8 mouse cellular contexts compared by ENCODE assay signal in genomic region chr2:155237276-155237675, GRCm38 (mm10). TPM values are rescaled to one million over a fixed set of nuclear protein-coding genes. Genes with fewer than 3 reads are reported as not detected.
DNase-seq lines count a peak whose midpoint lies in the region; ATAC-seq and TF ChIP-seq lines count a peak whose summit lies in the region.

No protein-coding gene starts in this region.

- ATAC-seq in heart, embryonic 11.5 days (replicated peaks; ENCODE audit: insufficient number of reproducible peaks, low FRiP score, low TSS enrichment), result no peak
- no peak for ATAC-seq in forebrain, embryonic 14.5 days
- no peak for ATAC-seq in liver, embryonic 14.5 days (ENCODE audit: insufficient read depth)

- H3K4me1 ChIP-seq in heart, embryonic 11.5 days (ENCODE audit: control insufficient read depth, insufficient read depth, low read length), result peaks cover 9% of the 10 kb centered on the region
- H3K4me1 ChIP-seq in ES-Bruce4 (ENCODE audit: control insufficient read depth, insufficient read depth, low read length), result no peaks in the 10 kb centered on the region
- peaks cover 20% of the 10 kb centered on the region for H3K4me1 ChIP-seq in forebrain, embryonic 14.5 days (ENCODE audit: control insufficient read depth, insufficient read depth, low read length)
- peaks cover 8 to 11% of the 10 kb centered on the region in 2 experiments for H3K4me1 ChIP-seq in liver, embryonic 14.5 days (replicated peaks; ENCODE audit: control insufficient read depth in 2 of 2, insufficient read depth in 2 of 2, low read length in 1 of 2)

- no peaks in the 10 kb centered on the region for H3K27me3 ChIP-seq in heart, embryonic 11.5 days (ENCODE audit: control insufficient read depth, insufficient read depth, low read length)
- no peaks in the 10 kb centered on the region for H3K27me3 ChIP-seq in ES-Bruce4 (ENCODE audit: control insufficient read depth, insufficient read depth, low read length, poor library complexity, severe bottlenecking)
- no peaks in the 10 kb centered on the region for H3K27me3 ChIP-seq in forebrain, embryonic 14.5 days (replicated peaks; ENCODE audit: control insufficient read depth, insufficient read depth, low read length)
- H3K27me3 ChIP-seq in liver, embryonic 14.5 days (ENCODE audit: control insufficient read depth, insufficient read depth, low read length), result no peaks in the 10 kb centered on the region

- intact Hi-C loops in heart, postnatal 14 days (cut with DNase I), result loop anchor here (2.0 to 5.0 kb wide), 2 partner anchors 36 to 145 kb away; partner anchors contain the start of gene Trp53inp2
- intact Hi-C loops in left cerebral cortex, postnatal 14 days (cut with DNase I), result loop anchor here (10.0 kb wide), 1 partner anchor 148 kb away; the partner anchor contains the start of gene Trp53inp2

- 23% methylated on average over 4 of the region's 4 CpGs for WGBS in heart, embryonic 11.5 days (ENCODE audit: insufficient replicate concordance)
- 16% methylated on average over 4 of the region's 4 CpGs for WGBS in forebrain, embryonic 14.5 days
- 4% methylated on average over 4 of the region's 4 CpGs for WGBS in liver, embryonic 14.5 days (ENCODE audit: insufficient replicate concordance)

- H3K9me3 ChIP-seq in heart, embryonic 11.5 days (replicated peaks; ENCODE audit: control insufficient read depth, low read length), result no peaks in the 10 kb centered on the region
- H3K9me3 ChIP-seq in ES-Bruce4 (replicated peaks; ENCODE audit: control insufficient read depth, insufficient read depth, low read length, poor library complexity, severe bottlenecking), result no peaks in the 10 kb centered on the region
- H3K9me3 ChIP-seq in forebrain, embryonic 14.5 days (replicated peaks; ENCODE audit: control insufficient read depth, low read length), result no peaks in the 10 kb centered on the region
- no peaks in the 10 kb centered on the region for H3K9me3 ChIP-seq in liver, embryonic 14.5 days (ENCODE audit: control insufficient read depth, low read length)

- no peak for TF ChIP-seq CTCF in ES-Bruce4 (IDR thresholded peaks at IDR 0.05; ENCODE audit: low read depth, low read length)
- TF ChIP-seq CTCF in liver, embryonic 14.5 days (IDR thresholded peaks at IDR 0.05; ENCODE audit: low read depth), result no peak

- peak overlapping the region; percentile 96 for H3K9ac ChIP-seq in heart, embryonic 11.5 days (ENCODE audit: low read depth, low read length)
- peak overlapping the region; percentile 74 for H3K9ac ChIP-seq in ES-Bruce4 (ENCODE audit: low read depth, poor library complexity, severe bottlenecking)
- H3K9ac ChIP-seq in forebrain, embryonic 14.5 days (ENCODE audit: low read length), result peak overlapping the region; percentile 88
- H3K9ac ChIP-seq in liver, embryonic 14.5 days (replicated peaks), result peak overlapping the region; percentile 93

- peak overlapping the region; percentile 70 for H3K4me2 ChIP-seq in heart, embryonic 11.5 days
- peak overlapping the region; percentile 67 for H3K4me2 ChIP-seq in forebrain, embryonic 14.5 days (ENCODE audit: low read length)
- H3K4me2 ChIP-seq in liver, embryonic 14.5 days (ENCODE audit: low read depth), result peak overlapping the region; percentile 80

- TF ChIP-seq POLR2A in ES-Bruce4 (IDR thresholded peaks at IDR 0.05; ENCODE audit: insufficient read depth, low read length), result no peak

- no peak for TF ChIP-seq EP300 in ES-Bruce4 (IDR thresholded peaks at IDR 0.05; ENCODE audit: insufficient read depth, low read depth, low read length)
- TF ChIP-seq EP300 in liver, embryonic 14.5 days (IDR thresholded peaks at IDR 0.05; ENCODE audit: low read depth), result no peak

- peaks cover 3% of the 10 kb centered on the region; the same call in 1 of the 2 replicates for H3K36me3 ChIP-seq in heart, embryonic 11.5 days (ENCODE audit: control insufficient read depth, insufficient read depth, low read length)
- no peaks in the 10 kb centered on the region for H3K36me3 ChIP-seq in ES-Bruce4 (ENCODE audit: control insufficient read depth, insufficient read depth, low read length, poor library complexity, severe bottlenecking)
- H3K36me3 ChIP-seq in forebrain, embryonic 14.5 days (ENCODE audit: control insufficient read depth, insufficient read depth, low read length), result peaks cover 4% of the 10 kb centered on the region; the same call in 1 of the 2 replicates
- H3K36me3 ChIP-seq in liver, embryonic 14.5 days (replicated peaks; ENCODE audit: control insufficient read depth, insufficient read depth, low read depth), result no peaks in the 10 kb centered on the region

- DNase-seq in heart, postnatal 14 days, result no peak
- DNase-seq in forebrain, embryonic 14.5 days (ENCODE audit: low spot score), result no peak
- DNase-seq in liver, embryonic 14.5 days (ENCODE audit: low read depth in 3 of 3, low spot score in 3 of 3), result no peak
- peak; percentile 5 for DNase-seq in thymus, postnatal 25 days
- no peak for DNase-seq in spleen, postnatal 36 days (ENCODE audit: low spot score in 2 of 2)
- no peak for DNase-seq in left cerebral cortex, postnatal 14 days (ENCODE audit: low spot score in 2 of 2)

- H3K4me3 ChIP-seq in heart, embryonic 11.5 days (ENCODE audit: low read depth, low read length), result peak overlapping the region; percentile 92
- H3K4me3 ChIP-seq in ES-Bruce4 (ENCODE audit: low read depth, low read length), result peak overlapping the region; percentile 40
- H3K4me3 ChIP-seq in forebrain, embryonic 14.5 days (ENCODE audit: low read depth, low read length), result peak overlapping the region; percentile 82
- peak overlapping the region; percentile 92 to 98 for H3K4me3 ChIP-seq in liver, embryonic 14.5 days (ENCODE audit: insufficient read depth in 1 of 2, low read depth in 2 of 2, low read length in 2 of 2)

- peak overlapping the region; percentile 10; the same call in 1 of the 2 replicates for H3K27ac ChIP-seq in heart, embryonic 11.5 days (ENCODE audit: low read depth, low read length)
- H3K27ac ChIP-seq in ES-Bruce4 (ENCODE audit: insufficient read depth, low read length), result no peak overlapping the region
- H3K27ac ChIP-seq in forebrain, embryonic 14.5 days (ENCODE audit: low read depth, low read length), result no peak overlapping the region
- no peak overlapping the region for H3K27ac ChIP-seq in liver, embryonic 14.5 days

RNA-seq across cellular contexts. Expression of gene Dynlrb1, which starts 0.9 kb away (rescaled TPM):
- 427 and 429 TPM in 2 replicates for polyA plus RNA-seq in heart, embryonic 11.5 days (2014; fragmentation: Nextera tagmentation; extraction: Ambion mirVana)
- 100 to 1,000 TPM; 177 to 185 TPM for total RNA-seq in heart, postnatal 14 days (2021)
- polyA plus RNA-seq in ES-Bruce4 (2011; ENCODE audit: insufficient read depth, insufficient read length, low read depth, missing spikeins), result 230 and 241 TPM in 2 replicates
- polyA plus RNA-seq in forebrain, embryonic 14.5 days (2014; fragmentation: Nextera tagmentation; extraction: Ambion mirVana), result 808 and 966 TPM in 2 replicates
- 101 and 178 TPM in 2 replicates for polyA plus RNA-seq in liver, embryonic 14.5 days (2012; rRNA removed)
- polyA plus RNA-seq in liver, embryonic 14.5 days (2014; fragmentation: Nextera tagmentation; extraction: Ambion mirVana), result 149 and 154 TPM in 2 replicates
- 100 to 1,000 TPM; 329 to 335 TPM for total RNA-seq in left cerebral cortex, postnatal 14 days (2021)

RNA-seq across cellular contexts. Expression of gene Map1lc3a, which starts 38.8 kb away (rescaled TPM):
- polyA plus RNA-seq in heart, embryonic 11.5 days (2014; fragmentation: Nextera tagmentation; extraction: Ambion mirVana), result 187 and 189 TPM in 2 replicates
- total RNA-seq in heart, postnatal 14 days (2021), result 100 to 1,000 TPM; 692 to 703 TPM
- polyA plus RNA-seq in ES-Bruce4 (2011; ENCODE audit: insufficient read depth, insufficient read length, low read depth, missing spikeins), result 51.5 and 59.2 TPM in 2 replicates
- polyA plus RNA-seq in forebrain, embryonic 14.5 days (2014; fragmentation: Nextera tagmentation; extraction: Ambion mirVana), result 338 TPM in 2 replicates
- 7.7 and 9.1 TPM in 2 replicates for polyA plus RNA-seq in liver, embryonic 14.5 days (2012; rRNA removed)
- 16.1 and 17.8 TPM in 2 replicates for polyA plus RNA-seq in liver, embryonic 14.5 days (2014; fragmentation: Nextera tagmentation; extraction: Ambion mirVana)
- total RNA-seq in left cerebral cortex, postnatal 14 days (2021), result 100 to 1,000 TPM; 435 to 436 TPM

Comparison
In these comparisons a context has a peak if more than half of its experiments do, and no peak if none do; other contexts are left out.
1. H3K4me3 ChIP-seq: peak in every context shown above with its lines; median percentile 95 in liver, embryonic 14.5 days; 92 in heart, embryonic 11.5 days; 82 in forebrain, embryonic 14.5 days; 40 in ES-Bruce4.